15 mouse cellular contexts compared by ENCODE assay signal in genomic region chrX:76141022-76141421, GRCm38 (mm10).
"Had no signal": no experiment of that assay in that cellular context is flagged by ENCODE, and none has a peak within 500 bp of the region (broad histone marks: within the 10 kb centered on the region; RNA-seq: fewer than 3 reads in every experiment).

No protein-coding gene starts in this region.

- H3K4me3 ChIP-seq: limb, embryonic 12.5 days; limb, embryonic 15.5 days; midbrain, embryonic 12.5 days; midbrain, embryonic 15.5 days; neural tube, embryonic 13.5 days had no signal

- ATAC-seq: liver, postnatal 0 days; lung, postnatal 0 days; midbrain, embryonic 15.5 days had no signal

- DNase-seq: kidney, postnatal 10 days; kidney, postnatal 36 days; left cerebral cortex, postnatal 4 days; liver, postnatal 0 days; lung, embryonic 14.5 days; thymus, adult 18-20 months; thymus, postnatal 36 days had no signal

- H3K4me1 ChIP-seq: midbrain, embryonic 12.5 days; midbrain, embryonic 15.5 days; neural tube, embryonic 13.5 days had no signal

- H3K27ac ChIP-seq: limb, embryonic 12.5 days; limb, embryonic 15.5 days; liver, embryonic 14.5 days; macrophage; midbrain, embryonic 12.5 days; midbrain, embryonic 15.5 days; neural tube, embryonic 13.5 days had no signal
